In the genomic region with DNA sequence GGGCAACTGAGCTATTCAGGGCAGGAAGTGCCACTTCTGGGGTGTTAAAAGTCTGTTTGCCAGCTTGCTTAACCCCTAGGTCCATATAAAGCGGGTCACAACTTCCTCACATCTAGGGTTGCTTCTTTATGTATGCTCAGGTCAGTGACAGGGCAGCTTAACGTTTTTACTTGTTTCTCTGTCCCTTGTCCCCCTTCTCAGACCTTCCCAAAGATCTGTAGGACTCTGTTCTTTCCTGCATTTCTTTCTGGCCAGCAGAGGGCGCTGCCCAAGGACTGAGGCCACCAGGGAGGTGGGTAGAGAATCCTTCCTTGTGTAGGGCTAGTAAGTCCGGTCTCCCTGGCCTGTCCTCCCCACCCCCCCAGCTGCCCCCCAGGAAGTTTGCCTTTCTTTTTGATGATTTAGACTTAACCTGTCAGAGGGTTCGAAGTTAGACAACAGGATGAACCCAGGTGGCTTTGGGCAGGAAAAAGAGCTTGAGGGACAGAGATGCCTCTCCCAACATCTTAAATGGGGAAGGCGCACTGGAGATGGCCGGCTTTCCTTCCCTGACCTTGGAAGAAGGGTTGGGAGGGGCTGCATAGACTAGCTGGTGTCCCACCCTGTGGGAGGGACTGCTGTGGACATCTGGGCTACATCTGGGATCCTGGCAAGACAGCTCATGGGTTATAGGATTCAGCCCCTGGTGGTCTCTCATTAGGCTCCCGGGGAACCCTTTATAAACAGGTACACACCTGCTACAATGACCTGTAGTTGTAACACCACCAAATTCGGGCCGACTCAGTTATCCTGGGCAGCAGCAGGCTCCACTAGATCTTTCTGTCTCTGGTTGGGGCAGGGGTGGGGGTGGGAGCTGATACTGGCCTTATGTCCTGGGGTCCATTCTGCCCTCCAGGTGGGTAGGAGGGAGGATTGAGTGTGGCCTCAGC, we compare ENCODE assay signal across 8 mouse cellular contexts. TPM values are rescaled to one million over a fixed set of nuclear protein-coding genes. Genes with fewer than 3 reads are reported as not detected.
DNase-seq lines count a peak whose midpoint lies in the region; ATAC-seq and TF ChIP-seq lines count a peak whose summit lies in the region.

No protein-coding gene starts in this region.

- peak; percentile 41; the same call in 1 of the 2 replicates for TF ChIP-seq EP300 in heart, adult 2 months (IDR thresholded peaks at IDR 0.05; ENCODE audit: insufficient read depth, low read depth, low read length)

- TF ChIP-seq POLR2A in heart, adult 2 months (IDR thresholded peaks at IDR 0.05; ENCODE audit: insufficient read depth, low read depth, low read length), result no peak

- H3K9ac ChIP-seq in embryonic facial prominence, embryonic 12.5 days, result peak overlapping the region; percentile 57
- peak overlapping the region; percentile 71 for H3K9ac ChIP-seq in heart, adult 2 months (ENCODE audit: low read depth, low read length)
- H3K9ac ChIP-seq in liver, embryonic 12.5 days, result peak overlapping the region; percentile 73

- intact Hi-C loops in heart, adult 2 months (cut with DNase I), result loop anchor here (1.0 to 10.0 kb wide), 5 partner anchors 79 to 429 kb away; partner anchors contain the start of genes Gtpbp2 and Vegfa

- no peaks in the 10 kb centered on the region for H3K36me3 ChIP-seq in embryonic facial prominence, embryonic 12.5 days
- no peaks in the 10 kb centered on the region for H3K36me3 ChIP-seq in heart, adult 2 months (ENCODE audit: control insufficient read depth, insufficient read depth, low read length)
- no peaks in the 10 kb centered on the region for H3K36me3 ChIP-seq in liver, embryonic 12.5 days
- H3K36me3 ChIP-seq in splenic B cell, adult 2 months (ENCODE audit: control insufficient read depth, insufficient read depth, low read length, poor library complexity, severe bottlenecking), result no peaks in the 10 kb centered on the region

- no peaks in the 10 kb centered on the region for H3K9me3 ChIP-seq in embryonic facial prominence, embryonic 12.5 days
- no peaks in the 10 kb centered on the region for H3K9me3 ChIP-seq in liver, embryonic 12.5 days (replicated peaks)

- peak overlapping the region; percentile 38 for H3K4me3 ChIP-seq in embryonic facial prominence, embryonic 12.5 days
- H3K4me3 ChIP-seq in heart, adult 2 months, result peak overlapping the region; percentile 62
- peak overlapping the region; percentile 64 for H3K4me3 ChIP-seq in liver, embryonic 12.5 days

- peak overlapping the region; percentile 59 for H3K4me2 ChIP-seq in embryonic facial prominence, embryonic 12.5 days (replicated peaks)
- H3K4me2 ChIP-seq in liver, embryonic 12.5 days, result peak overlapping the region; percentile 80

- 0 out of 2 replicates have a peak, but pooled peaks cover 6% of the 10 kb centered on the region for H3K27me3 ChIP-seq in embryonic facial prominence, embryonic 12.5 days
- no peaks in the 10 kb centered on the region for H3K27me3 ChIP-seq in heart, adult 2 months (ENCODE audit: control insufficient read depth, insufficient read depth, low read length)
- peaks cover 37% of the 10 kb centered on the region for H3K27me3 ChIP-seq in liver, embryonic 12.5 days (replicated peaks)
- no peaks in the 10 kb centered on the region for H3K27me3 ChIP-seq in splenic B cell, adult 2 months (ENCODE audit: control insufficient read depth, insufficient read depth, low read length, poor library complexity, severe bottlenecking)

- 5% methylated on average over 10 of the region's 10 CpGs for WGBS in embryonic facial prominence, embryonic 12.5 days
- 9% methylated on average over 10 of the region's 10 CpGs for WGBS in heart, adult 2 months
- 9% methylated on average over 10 of the region's 10 CpGs for WGBS in liver, embryonic 12.5 days (ENCODE audit: insufficient replicate concordance)

- peaks cover 32% of the 10 kb centered on the region for H3K4me1 ChIP-seq in embryonic facial prominence, embryonic 12.5 days
- H3K4me1 ChIP-seq in heart, adult 2 months (ENCODE audit: control insufficient read depth, insufficient read depth, low read length), result peaks cover 7% of the 10 kb centered on the region
- peaks cover 46% of the 10 kb centered on the region for H3K4me1 ChIP-seq in liver, embryonic 12.5 days

- TF ChIP-seq CTCF in heart, adult 2 months (IDR thresholded peaks at IDR 0.05), result peak; percentile 92

- H3K79me2 ChIP-seq in heart, adult 2 months (replicated peaks; ENCODE audit: control insufficient read depth, insufficient read depth, low read length), result no peaks in the 10 kb centered on the region

- peak; percentile 31; the same call in 1 of the 2 replicates for ATAC-seq in embryonic facial prominence, embryonic 12.5 days (ENCODE audit: insufficient number of reproducible peaks, insufficient read depth, low FRiP score, low TSS enrichment)
- peak; percentile 61 for ATAC-seq in liver, embryonic 12.5 days

- DNase-seq in A20 (ENCODE audit: low read depth, low spot score), result peak; percentile 92
- peak; percentile 89 to 90 for DNase-seq in adrenal gland, postnatal 36 days
- peak; percentile 82 to 87 for DNase-seq in heart, adult 2 months
- peak; percentile 85 for DNase-seq in kidney, adult 9 months
- peak; percentile 82 for DNase-seq in naive thymus-derived CD4-positive, alpha-beta T cell, adult 2 months (ENCODE audit: low read depth)
- DNase-seq in splenic B cell, adult 2 months (ENCODE audit: low read depth, low spot score), result peak; percentile 75

- peak overlapping the region; percentile 92 for H3K27ac ChIP-seq in embryonic facial prominence, embryonic 12.5 days
- H3K27ac ChIP-seq in heart, adult 2 months, result peak overlapping the region; percentile 79
- peak overlapping the region; percentile 89 for H3K27ac ChIP-seq in liver, embryonic 12.5 days

RNA-seq across cellular contexts. Expression of gene 1600014C23Rik, which starts 2.0 kb away (rescaled TPM):
- total RNA-seq in adrenal gland, postnatal 36 days (2021), result not detected
- polyA plus RNA-seq in embryonic facial prominence, embryonic 12.5 days (2016; fragmentation: Nextera tagmentation; extraction: Ambion mirVana), result 0.47 TPM in 1 of 2 replicates, not detected in the other
- under 1 TPM in 1 of 2 experiments, not detected in 1; 0.66 TPM for total RNA-seq in heart, adult 2 months (2021)
- polyA plus RNA-seq in heart, adult 2 months (2012; rRNA removed), result 0.88 TPM in 1 of 2 replicates, not detected in the other
- polyA plus RNA-seq in liver, embryonic 12.5 days (2016; fragmentation: Nextera tagmentation; extraction: Ambion mirVana), result not detected in 2 replicates

RNA-seq across cellular contexts. Expression of gene Tmem63b, which starts 48.9 kb away (rescaled TPM):
- 10 to 100 TPM; 40.0 to 45.2 TPM for total RNA-seq in adrenal gland, postnatal 36 days (2021)
- polyA plus RNA-seq in embryonic facial prominence, embryonic 12.5 days (2016; fragmentation: Nextera tagmentation; extraction: Ambion mirVana), result 43.1 and 45.4 TPM in 2 replicates
- total RNA-seq in heart, adult 2 months (2021), result 10 to 100 TPM; 81.8 to 90.1 TPM
- 122 and 154 TPM in 2 replicates for polyA plus RNA-seq in heart, adult 2 months (2012; rRNA removed)
- 12.9 and 13.7 TPM in 2 replicates for polyA plus RNA-seq in liver, embryonic 12.5 days (2016; fragmentation: Nextera tagmentation; extraction: Ambion mirVana)

RNA-seq across cellular contexts. Expression of gene Mrpl14, which starts 49.5 kb away (rescaled TPM):
- total RNA-seq in adrenal gland, postnatal 36 days (2021), result 100 to 1,000 TPM; 115 to 118 TPM
- 137 and 153 TPM in 2 replicates for polyA plus RNA-seq in embryonic facial prominence, embryonic 12.5 days (2016; fragmentation: Nextera tagmentation; extraction: Ambion mirVana)
- total RNA-seq in heart, adult 2 months (2021), result 100 to 1,000 TPM; 149 to 161 TPM
- 133 and 170 TPM in 2 replicates for polyA plus RNA-seq in heart, adult 2 months (2012; rRNA removed)
- 148 and 151 TPM in 2 replicates for polyA plus RNA-seq in liver, embryonic 12.5 days (2016; fragmentation: Nextera tagmentation; extraction: Ambion mirVana)

Comparison
In these comparisons a context has a peak if more than half of its experiments do, and no peak if none do; other contexts are left out.
1. Peak in every context shown above with its lines: DNase-seq, ATAC-seq, H3K4me3 ChIP-seq and H3K27ac ChIP-seq.